Mouse (Mus musculus) urinary bladder, adult 18-20 months (tissue): Measurements from ENCODE around the gene Zfp367.

Source experiments
- DNase-seq, 2 experiments: peaks; one replicate each; pipeline ENCODE4 v3.0.0; 2022; ENCODE audit warnings: low spot score in 2 of 2, mixed read lengths in 2 of 2

Gene Zfp367

GRCm38 (mm10) chr13:64153083-64153682 lies at the start of gene Zfp367:
Zfp367 (minus strand) TSS chr13:64153202.
- peak; percentile 90 to 99 for DNase-seq

GRCm38 (mm10) chr13:64200911-64201310 lies 47.9 kb upstream of the Zfp367 start:
- DNase-seq = no peak

GRCm38 (mm10) chr13:64198310-64198709 lies 45.3 kb upstream of the Zfp367 start:
- no peak for DNase-seq

- DNase-seq = no peak
Measured at GRCm38 (mm10) chr13:64197899-64198298, 44.9 kb upstream of the Zfp367 start.

- no peak for DNase-seq
Measured at GRCm38 (mm10) chr13:64187065-64187464, 34.1 kb upstream of the Zfp367 start.

GRCm38 (mm10) chr13:64186516-64186915 lies 33.5 kb upstream of the Zfp367 start:
- no peak for DNase-seq

GRCm38 (mm10) chr13:64185586-64185985 lies 32.6 kb upstream of the Zfp367 start:
- no peak for DNase-seq

GRCm38 (mm10) chr13:64185176-64185575 lies 32.2 kb upstream of the Zfp367 start:
- no peak for DNase-seq

GRCm38 (mm10) chr13:64184361-64184760 lies 31.4 kb upstream of the Zfp367 start:
- no peak for DNase-seq

GRCm38 (mm10) chr13:64183583-64183982 lies 30.6 kb upstream of the Zfp367 start:
- no peak for DNase-seq

GRCm38 (mm10) chr13:64182091-64182490 lies 29.1 kb upstream of the Zfp367 start:
- DNase-seq = no peak

- DNase-seq = peak; percentile 11 to 33
Measured at GRCm38 (mm10) chr13:64180888-64181287, 27.9 kb upstream of the Zfp367 start.

GRCm38 (mm10) chr13:64180300-64180699 lies 27.3 kb upstream of the Zfp367 start:
- DNase-seq = no peak

GRCm38 (mm10) chr13:64178746-64179652 lies 26.0 kb upstream of the Zfp367 start:
- no peak for DNase-seq

GRCm38 (mm10) chr13:64178000-64178399 lies 25.0 kb upstream of the Zfp367 start:
- no peak for DNase-seq

GRCm38 (mm10) chr13:64169746-64170145 lies 16.7 kb upstream of the Zfp367 start:
- no peak for DNase-seq

GRCm38 (mm10) chr13:64163147-64163715 lies 10.2 kb upstream of the Zfp367 start:
- DNase-seq = no peak

GRCm38 (mm10) chr13:64162626-64163025 lies 9.6 kb upstream of the Zfp367 start:
- DNase-seq = no peak

GRCm38 (mm10) chr13:64161916-64162611 lies 9.1 kb upstream of the Zfp367 start:
- no peak for DNase-seq

GRCm38 (mm10) chr13:64161548-64161915 lies 8.5 kb upstream of the Zfp367 start, which contains the start of gene Habp4:
Habp4 (plus strand) TSS chr13:64161824.
- peak; percentile 93 to 98 for DNase-seq

- no peak for DNase-seq
Measured at GRCm38 (mm10) chr13:64156966-64157365, 4.0 kb upstream of the Zfp367 start.

GRCm38 (mm10) chr13:64155171-64155571 lies 2.2 kb upstream of the Zfp367 start:
- DNase-seq = no peak
